Mouse (Mus musculus) left cerebral cortex, adult 11 months (tissue): ENCODE results near the gene C1ql4.
"Not testable (repeated sequence)": the region's sequence is repeated elsewhere in the genome, so short reads cannot be mapped to it uniquely, and the experiment has no call there.

Experiments used
- DNase-seq: peaks from one replicate; pipeline ENCODE4 v3.0.0; 2022; ENCODE audit warnings: low spot score

The C1ql4 gene

DNA sequence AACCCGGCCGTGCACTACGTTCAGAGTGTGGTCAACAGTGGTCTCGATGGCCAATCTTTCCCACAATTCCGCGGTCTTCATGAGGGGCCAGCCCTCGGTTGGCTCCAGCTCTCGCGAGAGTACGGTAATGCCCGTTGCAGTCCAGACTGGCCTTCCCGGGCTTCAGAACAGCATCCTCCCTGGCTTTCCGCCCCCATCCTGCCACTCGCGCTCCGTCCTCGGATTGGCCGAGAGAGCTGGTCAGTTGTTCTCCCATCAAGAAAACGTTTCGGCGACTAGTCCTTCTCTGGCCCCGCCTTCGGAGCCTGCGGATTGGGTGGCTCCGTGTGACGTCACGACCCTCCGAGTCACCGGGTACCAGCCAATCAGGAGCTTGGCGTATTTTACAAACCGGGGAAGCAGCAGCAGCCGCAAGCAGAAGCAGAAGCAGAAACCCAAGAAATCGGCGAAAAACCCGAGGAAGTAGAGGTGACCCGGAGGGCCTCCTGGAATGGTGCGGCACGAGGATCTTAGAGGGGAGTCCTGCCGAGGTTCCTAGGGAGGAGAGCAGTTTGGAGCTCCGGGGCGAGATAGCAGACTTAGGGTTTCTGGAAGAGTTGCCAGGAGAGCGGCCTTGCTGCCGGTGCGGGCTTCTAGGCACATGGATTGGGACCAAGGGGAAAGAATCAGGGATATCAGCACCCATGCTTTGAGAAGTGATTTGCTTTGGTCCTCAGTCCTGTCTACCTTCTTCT lies 12.8 kb downstream of the C1ql4 start:
- peak; percentile 96 for DNase-seq

DNA sequence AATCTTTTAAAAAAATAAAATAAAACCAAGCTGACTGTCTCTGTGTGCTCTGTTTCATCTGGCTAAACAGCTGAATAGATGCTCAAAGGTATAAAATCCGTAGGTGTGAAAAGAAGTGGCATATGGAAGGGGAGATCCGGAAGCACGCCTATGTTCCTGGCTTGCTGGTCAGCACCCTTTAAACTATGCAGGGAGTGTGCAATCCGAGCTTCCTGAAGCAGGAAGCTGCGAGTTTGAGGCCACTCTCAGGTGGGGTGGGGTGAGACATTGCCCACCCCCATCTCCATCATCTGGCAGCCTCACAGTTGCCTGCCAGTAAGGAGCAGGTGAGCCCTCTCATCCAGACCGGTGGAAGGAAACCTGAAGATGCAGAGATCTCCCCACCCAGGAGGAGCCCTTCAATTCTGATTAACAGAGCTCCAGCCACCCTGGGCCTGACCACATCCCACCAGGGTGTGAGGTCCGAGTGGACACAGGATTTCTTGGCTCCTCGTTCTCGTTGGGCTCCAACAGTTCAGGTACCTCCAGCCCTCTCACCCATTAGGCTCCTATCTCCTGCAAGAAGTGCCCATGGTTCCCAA lies 13.5 kb downstream of the C1ql4 start, which contains the start of gene Troap:
Gene Troap, plus strand, starts transcription at position 557 of the 581 bp plus-strand sequence.
- DNase-seq = no peak

DNA sequence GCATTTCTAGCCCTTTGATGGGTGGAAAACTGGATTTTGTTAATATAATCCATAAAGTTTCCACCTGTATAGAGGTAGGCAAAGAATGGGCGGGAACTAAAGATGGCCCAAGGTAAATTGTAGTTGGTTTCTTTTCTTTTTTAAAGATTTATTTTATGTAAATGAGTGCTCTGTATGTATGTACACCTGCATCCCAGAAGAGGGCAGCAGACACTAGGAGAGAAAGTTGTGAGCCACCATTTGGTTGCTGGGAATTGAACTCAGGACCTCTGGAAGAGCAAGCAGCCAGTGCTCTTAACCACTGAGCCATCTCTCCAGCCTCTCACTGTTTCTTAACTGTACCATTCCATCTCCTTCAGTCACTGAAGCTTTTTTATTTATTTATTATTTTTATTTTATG lies 15.6 kb downstream of the C1ql4 start:
- DNase-seq = no peak

DNA sequence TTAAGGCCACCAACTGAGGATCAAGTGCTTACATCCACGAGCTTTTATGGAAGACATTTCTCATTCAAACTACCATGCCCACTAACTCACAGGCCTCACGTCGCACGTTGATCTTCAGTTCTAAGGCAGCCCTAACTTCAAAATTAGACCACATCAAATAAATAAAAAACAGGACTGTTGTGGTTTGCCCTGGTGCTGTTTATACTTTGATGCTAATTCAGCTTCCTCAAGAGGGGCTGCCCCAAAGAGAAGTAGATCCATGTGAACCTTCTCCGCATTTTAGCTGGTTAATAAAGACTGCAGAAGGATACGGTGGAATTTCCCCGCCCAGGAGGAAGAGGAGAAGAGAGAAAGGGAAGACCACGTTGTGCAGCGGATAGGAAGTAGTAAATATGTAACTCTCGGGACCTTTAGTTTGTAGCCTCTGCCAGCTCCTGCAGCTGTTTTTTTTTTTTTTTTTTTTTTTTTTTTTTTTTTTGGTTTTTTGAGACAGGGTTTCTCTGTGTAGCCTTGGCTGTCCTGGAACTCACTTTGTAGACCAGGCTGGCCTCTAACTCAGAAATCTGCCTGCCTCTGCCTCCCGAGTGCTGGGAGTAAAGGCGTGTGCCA lies 22.0 kb downstream of the C1ql4 start:
- no peak for DNase-seq

DNA sequence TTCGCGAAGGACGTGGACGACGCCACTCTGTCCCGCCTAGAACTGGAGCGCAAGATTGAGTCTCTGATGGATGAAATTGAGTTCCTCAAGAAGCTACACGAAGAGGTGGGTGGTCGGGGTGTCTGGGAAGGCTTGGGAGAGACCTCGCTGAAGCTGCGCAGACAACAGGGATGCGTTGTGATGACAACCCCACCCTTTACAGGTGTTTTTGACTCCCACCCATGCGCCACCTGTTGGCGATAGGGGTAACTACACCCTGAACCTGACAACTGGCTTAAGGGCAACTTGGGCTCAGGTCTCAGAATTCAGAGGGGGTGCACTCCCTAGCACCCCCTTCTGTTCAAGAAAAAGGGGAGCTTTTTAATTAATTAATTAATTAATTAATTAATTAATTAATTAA lies 31.3 kb downstream of the C1ql4 start:
- DNase-seq = no peak

DNA sequence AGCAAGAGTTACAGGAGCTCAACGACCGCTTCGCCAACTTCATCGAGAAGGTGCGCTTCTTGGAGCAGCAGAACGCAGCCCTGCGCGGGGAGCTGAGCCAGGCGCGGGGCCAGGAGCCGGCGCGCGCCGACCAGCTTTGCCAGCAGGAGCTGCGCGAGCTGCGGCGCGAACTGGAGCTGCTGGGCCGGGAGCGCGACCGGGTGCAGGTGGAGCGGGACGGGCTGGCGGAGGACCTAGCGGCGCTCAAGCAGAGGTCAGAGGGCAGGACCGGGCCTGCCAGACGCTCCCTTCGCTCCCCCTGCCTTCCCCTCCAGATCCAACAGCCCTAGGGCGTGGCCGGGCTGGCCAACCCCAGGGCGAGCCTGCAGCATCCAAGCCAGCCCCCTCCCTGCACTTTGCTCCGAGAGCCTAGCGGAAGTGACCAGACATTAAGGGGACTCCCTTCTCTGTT lies 32.1 kb downstream of the C1ql4 start:
- DNase-seq = no peak

DNA sequence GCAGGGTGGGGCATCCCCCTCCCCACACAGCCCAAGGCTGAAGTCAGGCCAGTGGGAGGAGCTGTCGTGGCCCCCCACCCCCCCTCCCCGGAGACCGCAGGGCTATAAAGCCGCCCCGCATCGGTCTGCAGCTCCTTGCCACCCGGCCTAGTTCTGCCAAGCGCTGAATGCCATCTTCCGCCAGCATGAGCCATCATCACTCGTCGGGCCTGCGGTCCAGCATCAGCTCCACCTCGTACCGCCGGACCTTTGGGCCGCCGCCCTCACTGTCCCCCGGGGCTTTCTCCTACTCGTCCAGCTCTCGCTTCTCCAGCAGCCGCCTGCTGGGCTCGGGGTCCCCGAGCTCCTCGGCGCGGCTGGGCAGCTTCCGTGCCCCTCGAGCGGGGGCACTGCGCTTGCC lies 32.6 kb downstream of the C1ql4 start, which contains the start of gene Prph:
Gene Prph, plus strand, starts transcription at position 135 of the 400 bp plus-strand sequence.
- DNase-seq = no peak

DNA sequence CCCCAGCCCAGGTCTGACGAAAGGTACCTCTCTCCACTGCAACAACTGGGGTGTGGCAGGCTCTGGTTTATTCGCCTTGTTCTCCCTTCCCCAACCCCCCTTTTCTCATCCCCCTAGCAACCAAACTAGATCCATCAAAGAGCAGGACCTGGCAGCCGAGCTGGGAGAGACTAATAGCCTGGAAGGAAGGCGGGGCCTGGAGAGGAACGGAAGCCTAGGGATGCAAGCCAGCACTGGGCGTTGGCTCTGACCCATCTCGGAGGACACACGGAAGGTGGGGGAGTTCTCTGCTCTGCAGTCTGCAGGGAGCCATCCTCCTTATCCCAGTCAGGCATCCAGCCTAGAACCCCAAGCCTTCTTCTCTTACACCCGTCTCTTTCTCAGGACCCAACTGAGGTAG lies 34.2 kb downstream of the C1ql4 start:
- no peak for DNase-seq

DNA sequence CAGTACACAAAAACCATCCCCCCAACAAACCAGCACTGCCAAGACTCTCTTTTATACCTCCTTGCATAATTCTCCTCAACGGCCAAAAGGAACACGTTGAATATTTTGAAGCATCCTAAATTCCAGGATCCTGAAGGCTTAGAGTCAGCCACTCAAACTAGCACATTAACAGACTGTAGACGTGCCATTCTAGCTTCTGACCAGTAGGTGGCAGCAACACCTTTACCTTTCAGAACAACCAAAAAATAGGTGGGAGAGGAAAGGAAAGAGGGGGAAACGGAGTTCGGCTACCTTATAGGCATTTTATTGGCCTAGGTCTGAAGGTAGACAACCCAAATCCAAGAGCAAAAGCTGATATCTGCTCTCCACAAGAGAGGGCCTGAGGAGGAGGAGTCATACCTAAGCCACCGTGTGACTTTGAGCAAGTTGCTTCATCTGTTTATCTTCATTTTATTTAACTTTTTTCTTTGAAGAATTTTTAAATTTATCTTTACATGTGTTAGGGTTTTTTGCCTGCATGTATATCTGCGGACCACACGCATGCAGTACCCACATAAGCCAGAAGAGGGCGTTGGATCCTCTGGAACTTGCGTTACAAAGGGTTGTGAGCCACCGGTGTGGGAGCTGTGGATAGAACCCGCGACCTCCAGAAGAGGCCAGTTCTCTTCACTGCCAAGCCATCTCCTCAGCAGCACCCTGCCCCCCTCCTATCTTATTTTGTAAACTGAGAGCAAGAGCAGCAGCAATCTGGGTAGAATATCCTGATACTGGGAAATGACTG lies 38.0 kb downstream of the C1ql4 start:
- no peak for DNase-seq

DNA sequence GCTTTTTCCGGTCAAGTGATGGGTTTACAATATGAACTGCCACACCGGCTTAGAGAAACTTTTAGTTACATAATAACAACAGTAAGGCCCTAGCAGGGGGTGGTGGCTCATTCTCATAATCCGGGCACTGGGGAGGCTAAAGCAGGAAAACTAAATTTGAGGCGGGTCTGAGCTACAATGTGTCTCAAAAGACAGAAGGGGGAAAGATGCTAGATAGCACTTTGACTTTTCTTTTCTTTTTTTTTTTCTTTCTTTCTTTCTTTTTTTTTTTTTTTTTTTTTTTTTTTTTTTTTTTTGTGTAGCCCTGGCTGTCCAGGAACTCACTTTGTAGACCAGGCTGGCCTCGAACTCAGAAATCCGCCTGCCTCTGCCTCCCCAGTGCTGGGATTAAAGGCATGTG lies 41.9 kb downstream of the C1ql4 start:
- not testable (repeated sequence) for DNase-seq

DNA sequence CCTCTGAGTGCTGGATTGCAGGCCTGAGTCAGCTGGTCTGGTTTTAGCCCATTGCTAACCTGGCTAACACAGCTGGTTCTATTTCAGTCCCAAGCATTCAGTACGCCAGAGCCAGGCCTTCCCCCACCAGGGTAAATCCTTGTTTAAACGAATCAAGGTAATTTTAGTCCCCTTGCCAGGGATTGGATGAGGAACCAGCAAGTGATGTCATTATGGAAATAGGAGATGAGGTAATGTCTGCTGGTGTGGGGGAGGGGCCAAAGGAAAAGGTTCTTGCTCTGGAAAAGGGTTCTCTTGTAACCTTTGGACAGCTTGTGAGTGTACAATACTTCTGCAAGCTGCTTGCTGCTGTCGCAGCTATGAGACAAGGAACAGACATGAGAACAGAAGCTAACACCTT lies 42.8 kb downstream of the C1ql4 start:
- DNase-seq = no peak

DNA sequence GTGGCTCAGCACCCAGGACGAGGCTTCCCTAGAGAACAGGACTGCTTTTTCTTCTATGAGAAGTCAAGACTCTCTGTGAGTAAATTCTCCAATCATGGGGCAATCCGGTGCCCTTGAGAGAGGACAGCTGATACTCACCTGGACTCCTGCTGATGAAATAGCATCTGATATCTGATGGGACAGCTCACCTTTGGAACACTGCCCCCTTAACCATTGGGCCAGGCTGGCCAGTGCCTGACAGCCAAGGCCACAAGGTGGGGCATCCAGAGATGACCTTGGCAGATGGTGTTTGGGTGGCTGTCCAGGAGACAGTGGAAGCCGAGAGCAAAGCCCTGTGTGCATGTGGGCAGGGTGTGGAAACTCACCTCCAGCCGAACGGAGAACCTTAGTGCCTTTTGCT lies 45.3 kb downstream of the C1ql4 start:
- no peak for DNase-seq

DNA sequence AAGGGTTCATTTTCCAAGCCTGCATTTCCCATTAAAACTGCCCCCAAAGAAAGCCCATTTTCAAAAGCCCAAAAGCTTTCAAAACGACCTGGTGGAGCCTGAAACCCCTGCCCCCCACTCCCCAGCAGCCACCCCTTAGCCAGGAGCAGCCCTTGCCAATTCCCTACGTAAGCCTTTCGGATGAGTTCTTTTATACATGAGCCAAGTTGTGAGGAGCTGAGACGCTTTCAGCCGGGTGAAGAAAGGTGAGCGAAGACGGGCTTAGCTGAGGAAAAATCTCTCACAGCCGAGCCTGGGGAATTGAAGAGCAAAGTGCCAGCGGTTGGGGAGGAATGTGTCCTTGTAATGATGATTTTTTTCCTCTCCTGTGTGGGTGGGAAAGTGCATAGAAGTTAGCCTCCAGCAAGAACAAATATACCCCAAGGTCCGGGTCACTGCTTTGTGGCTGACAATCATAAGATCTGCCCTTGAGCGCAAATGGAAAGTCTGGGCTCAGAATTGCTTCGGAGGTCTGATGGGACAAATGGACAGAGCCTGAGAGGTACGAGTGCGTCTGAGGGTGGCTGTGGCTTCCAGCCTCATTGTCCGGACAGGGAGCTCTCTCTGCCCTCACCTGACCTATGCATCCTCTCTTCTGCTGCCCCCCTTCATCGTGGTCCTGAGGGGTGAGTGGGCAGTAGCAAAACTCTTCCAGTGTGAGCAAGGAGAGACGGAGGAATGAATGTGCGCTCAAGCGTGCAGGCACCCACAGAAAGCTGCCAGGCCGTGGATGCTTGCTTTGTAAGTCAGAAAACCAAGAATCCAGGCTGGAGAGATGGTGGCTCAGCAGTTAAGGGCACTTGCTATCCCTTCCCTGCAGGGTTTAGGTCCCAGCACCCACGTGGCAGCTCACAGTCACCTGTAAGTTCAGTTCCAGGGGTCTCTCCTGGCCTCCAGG lies 46.4 kb downstream of the C1ql4 start:
- DNase-seq = no peak

DNA sequence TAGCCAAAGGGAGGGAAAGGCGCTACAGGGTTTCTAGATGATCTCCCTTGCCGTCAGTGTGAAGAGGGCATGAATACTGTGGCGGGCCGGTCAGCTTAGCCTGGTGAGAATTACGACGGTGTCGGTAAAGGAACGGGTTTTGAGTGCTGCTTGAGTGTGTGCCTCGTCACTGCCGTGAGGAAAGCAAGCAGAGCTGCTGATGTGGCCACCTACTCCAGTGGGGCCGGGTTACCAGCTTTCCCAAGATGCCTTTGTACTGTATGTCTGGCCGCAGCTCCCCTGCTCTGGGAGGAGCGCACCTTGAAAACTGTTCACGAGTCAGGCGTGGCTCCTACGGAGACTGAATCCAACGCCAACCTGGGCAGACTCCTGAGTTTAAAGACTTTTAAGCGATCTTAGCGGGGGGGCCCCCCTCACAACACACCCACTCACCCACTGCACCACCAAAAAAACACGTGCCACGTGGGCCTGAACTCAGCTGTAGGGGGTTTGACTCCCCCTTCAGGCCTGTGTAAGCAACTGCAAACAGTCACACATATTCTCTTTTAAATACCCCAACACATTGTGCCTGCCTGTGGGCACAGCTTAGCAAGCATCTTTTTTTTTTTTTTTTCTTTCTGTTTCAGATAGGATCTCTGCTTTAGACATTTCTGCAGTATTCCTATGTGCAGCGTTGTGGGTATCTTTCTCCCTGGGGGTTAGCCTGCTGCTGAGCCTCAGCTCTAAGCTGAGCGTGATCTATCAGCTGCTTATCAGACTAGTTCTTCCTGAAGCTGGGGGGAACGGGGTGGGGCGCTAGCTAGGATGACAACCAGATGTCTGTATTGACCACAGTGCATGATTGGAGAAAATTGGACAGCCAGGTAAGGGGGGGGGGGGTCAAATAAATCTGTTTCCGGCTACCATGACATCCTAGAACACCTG lies 47.4 kb downstream of the C1ql4 start:
- no peak for DNase-seq

DNA sequence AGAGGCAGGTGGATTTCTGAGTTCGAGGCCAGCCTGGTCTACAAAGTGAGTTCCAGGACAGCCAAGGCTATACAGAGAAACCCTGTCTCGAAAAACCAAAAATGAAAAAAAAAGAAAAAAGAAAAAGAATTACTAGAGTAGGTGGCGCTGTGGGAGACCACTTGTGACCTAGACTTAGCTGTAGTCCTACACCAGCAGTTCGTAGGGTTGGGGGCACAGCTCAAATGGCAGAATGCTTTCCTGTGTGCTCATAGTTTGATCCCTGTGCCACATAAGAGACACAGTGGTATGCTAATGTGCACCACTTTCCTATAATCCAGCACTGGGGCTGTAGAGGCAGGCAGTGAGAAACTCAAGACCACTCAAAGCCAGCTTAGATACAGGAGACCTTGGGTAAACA lies 48.3 kb downstream of the C1ql4 start:
- DNase-seq = no peak

DNA sequence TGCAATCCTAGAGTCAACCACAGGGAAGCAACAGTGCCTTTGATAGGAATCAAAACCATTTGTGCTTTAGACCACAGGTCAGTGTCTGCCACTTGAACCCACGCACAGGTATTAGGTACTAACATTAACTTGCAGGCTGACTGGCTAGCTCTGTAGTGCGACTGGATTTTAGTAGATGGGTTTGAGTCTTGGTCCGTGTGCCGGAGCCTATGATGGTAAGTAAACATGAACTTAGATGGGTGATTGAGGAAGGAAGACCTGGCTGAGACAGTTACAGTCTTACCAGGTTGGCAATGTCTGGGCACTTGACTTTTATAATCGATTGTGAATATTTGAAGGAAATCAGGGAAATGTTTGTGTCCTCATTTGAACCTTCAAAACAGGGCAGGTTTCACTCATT lies 48.8 kb downstream of the C1ql4 start:
- no peak for DNase-seq

DNA sequence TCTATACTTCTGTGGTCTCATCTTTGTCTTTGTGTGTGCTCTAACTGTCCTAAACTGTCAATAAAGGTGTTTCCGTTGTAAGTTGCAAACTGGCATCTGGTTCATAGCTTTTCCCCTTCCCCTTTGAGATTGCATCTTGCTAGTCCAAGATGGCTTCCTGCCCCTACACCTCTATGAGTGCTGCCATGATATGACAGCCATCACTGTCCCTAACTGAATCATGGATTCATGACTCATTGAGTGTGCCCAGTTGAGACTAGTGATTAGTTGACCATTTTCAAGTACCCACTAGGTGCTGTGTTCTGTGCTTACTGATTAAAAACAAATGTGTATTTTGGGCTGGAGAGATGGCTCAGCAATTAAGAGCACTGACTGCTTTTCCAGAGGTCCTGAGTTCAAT lies 49.6 kb downstream of the C1ql4 start:
- no peak for DNase-seq

DNA sequence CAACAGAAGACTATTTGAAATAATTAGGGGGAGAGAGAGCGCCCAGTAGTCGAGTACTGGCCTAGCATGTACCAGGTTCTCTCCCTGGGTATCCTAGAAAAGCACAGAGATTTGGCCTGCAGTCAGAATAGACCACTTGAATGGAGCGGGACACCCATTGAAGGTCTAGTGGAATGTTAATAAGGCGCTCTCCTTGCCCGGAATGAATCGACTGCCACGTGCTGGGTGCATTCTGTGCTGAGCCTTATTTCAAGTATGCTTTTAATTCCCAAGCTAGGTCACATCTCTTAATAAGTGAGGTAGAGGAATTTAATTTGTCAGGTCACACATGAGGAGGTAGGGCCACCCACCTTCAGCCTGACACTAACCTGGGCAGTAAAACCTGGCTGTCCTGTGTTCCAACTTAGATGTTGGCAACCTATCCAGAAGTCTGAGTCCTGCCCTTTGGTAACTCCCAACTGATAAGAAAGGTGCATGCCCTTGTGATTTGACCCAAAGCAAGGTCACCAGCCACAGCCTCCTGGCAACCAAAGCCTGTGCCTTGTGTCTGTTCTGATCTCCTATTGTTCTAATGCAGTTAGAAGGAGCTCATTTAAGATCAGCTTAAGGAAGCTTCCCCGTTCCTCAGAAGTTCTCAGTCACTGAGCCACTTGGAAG lies 51.2 kb downstream of the C1ql4 start:
- DNase-seq = no peak

DNA sequence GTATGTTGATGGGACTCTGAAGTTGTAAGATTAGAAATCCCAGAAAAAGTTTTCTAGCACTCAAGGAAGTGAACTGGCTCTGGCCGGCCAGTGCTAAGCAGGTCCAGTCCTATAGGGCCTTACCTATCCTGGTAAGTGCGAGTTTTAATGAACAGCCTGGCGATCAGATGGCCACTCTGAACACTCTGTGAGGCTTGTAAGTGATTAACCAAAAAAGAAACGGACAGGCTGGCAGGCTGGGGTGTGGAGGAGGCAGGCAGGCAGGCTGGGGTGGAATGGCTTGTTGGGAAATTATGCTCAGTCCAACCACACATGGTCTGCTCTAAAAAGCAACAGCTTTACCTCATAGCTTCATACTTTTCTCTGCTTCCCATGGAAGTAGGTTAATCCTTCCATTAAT lies 52.2 kb downstream of the C1ql4 start:
- DNase-seq = no peak
